Mouse (Mus musculus) gonadal fat pad, adult 2 months (tissue): ENCODE data around the gene Cars. TPM values are rescaled to one million over a fixed set of nuclear protein-coding genes. Genes with fewer than 3 reads are reported as not detected.

Experiments used
- DNase-seq: peaks from one replicate; pipeline ENCODE4 v3.0.0-alpha.2; 2012; ENCODE audit warnings: low read depth
- polyA plus RNA-seq: library from polyadenylated mRNA; depleted of rRNA; stranded (reverse); fragments of >200 nt; gene quantifications from 2 replicates; pipeline ENCODE4 v1.2.3, GENCODE M21; 2012; rRNA removed

The Cars gene
- polyA plus RNA-seq, 1 experiment = 18.5 TPM

DNA sequence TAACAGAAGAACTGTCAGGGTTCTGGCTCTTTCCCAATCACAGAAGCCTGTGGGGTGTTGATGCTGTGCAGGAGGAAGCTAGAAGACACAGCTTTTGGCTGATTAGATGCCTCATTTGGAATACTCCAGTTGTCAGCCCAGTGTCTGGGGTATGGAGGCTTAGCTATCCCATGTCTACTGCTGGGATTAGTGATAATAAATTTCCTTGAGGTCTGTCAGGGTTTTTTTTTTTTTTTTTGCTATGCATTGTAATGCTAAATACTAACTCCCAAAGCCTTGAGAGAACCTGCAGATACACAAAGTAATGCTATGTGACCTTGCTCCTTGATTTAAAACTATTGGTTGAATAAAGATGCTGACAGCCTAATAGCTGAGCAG, 88.6 kb downstream of the Cars start:
- DNase-seq = no peak

GRCm38 (mm10) chr7:143510593-143511334, 89.1 kb downstream of the Cars start:
- peak; percentile 62 for DNase-seq

GRCm38 (mm10) chr7:143509566-143509965, 90.3 kb downstream of the Cars start:
- DNase-seq = no peak

Other genes with a start within 250 kb of the Cars start
- gene Cdkn1c, start 139.0 kb downstream of the Cars start, polyA plus RNA-seq = 15.3 and 17.5 TPM in 2 replicates
- 12.3 and 13.4 TPM in 2 replicates for gene Slc22a18, start 126.4 kb downstream of the Cars start, polyA plus RNA-seq
- gene Phlda2, start 96.9 kb downstream of the Cars start, polyA plus RNA-seq = 11.8 and 13.8 TPM in 2 replicates
- 62.2 and 73.5 TPM in 2 replicates for gene Nap1l4, start 51.0 kb downstream of the Cars start, polyA plus RNA-seq
- gene Tnfrsf26, start 28.6 kb upstream of the Cars start, polyA plus RNA-seq = 0.28 and 0.36 TPM in 2 replicates
- gene Tnfrsf22, start 49.6 kb upstream of the Cars start, polyA plus RNA-seq = 2.8 and 4.3 TPM in 2 replicates
- 2.2 and 2.6 TPM in 2 replicates for gene Tnfrsf23, start 85.8 kb upstream of the Cars start, polyA plus RNA-seq
- 23.0 and 29.1 TPM in 2 replicates for gene Osbpl5, start 156.9 kb upstream of the Cars start, polyA plus RNA-seq
- 1.7 TPM in 1 of 2 replicates, not detected in the other for gene Mrgprg, start 166.9 kb upstream of the Cars start, polyA plus RNA-seq
- gene Mrgpre, start 184.4 kb upstream of the Cars start, polyA plus RNA-seq = 0.93 and 1.1 TPM in 2 replicates
- 8.4 and 11.5 TPM in 2 replicates for gene Nadsyn1, start 222.8 kb upstream of the Cars start, polyA plus RNA-seq
- 46.2 and 64.1 TPM in 2 replicates for gene Dhcr7, start 223.1 kb upstream of the Cars start, polyA plus RNA-seq